Mouse (Mus musculus) E14TG2a.4 (cell line): ENCODE measurements at regions not wholly inside any gene's neighbourhood (a gene's known extent, or its start where the extent isn't known, plus 50 kb on each side); places are given as distances from the start of the nearest gene placed in this dataset.

Source experiments
- CTCF ChIP-seq: conservative IDR thresholded peaks from 2 replicates; pipeline ENCODE4 v1.5.1; 2014; ENCODE audit warnings: low read length
- NANOG ChIP-seq: IDR thresholded peaks from 2 replicates; pipeline ENCODE4 v1.6.1; 2014; ENCODE audit warnings: borderline replicate concordance, low read length, mixed read lengths
- POU5F1 ChIP-seq: IDR thresholded peaks from 2 replicates; pipeline ENCODE4 v1.6.1; 2014; ENCODE audit warnings: low read length, borderline replicate concordance

GRCm38 (mm10) chr4:54774066-54774465, 170.8 kb upstream of the Zfp462 start:
- TF ChIP-seq CTCF = no peak
- TF ChIP-seq POU5F1 = no peak
- no peak for TF ChIP-seq NANOG
